Mouse (Mus musculus) retina, adult 2 months (tissue): ENCODE measurements around the gene Hist1h2ab.
A peak's percentile ranks its signal among the peaks of the same experiment; 100 is the strongest.

ENCODE experiments used
- DNase-seq: peaks from one replicate; pipeline ENCODE4 v3.0.0-alpha.2; 2012; ENCODE audit warnings: low read depth, low spot score

The Hist1h2ab gene

DNA sequence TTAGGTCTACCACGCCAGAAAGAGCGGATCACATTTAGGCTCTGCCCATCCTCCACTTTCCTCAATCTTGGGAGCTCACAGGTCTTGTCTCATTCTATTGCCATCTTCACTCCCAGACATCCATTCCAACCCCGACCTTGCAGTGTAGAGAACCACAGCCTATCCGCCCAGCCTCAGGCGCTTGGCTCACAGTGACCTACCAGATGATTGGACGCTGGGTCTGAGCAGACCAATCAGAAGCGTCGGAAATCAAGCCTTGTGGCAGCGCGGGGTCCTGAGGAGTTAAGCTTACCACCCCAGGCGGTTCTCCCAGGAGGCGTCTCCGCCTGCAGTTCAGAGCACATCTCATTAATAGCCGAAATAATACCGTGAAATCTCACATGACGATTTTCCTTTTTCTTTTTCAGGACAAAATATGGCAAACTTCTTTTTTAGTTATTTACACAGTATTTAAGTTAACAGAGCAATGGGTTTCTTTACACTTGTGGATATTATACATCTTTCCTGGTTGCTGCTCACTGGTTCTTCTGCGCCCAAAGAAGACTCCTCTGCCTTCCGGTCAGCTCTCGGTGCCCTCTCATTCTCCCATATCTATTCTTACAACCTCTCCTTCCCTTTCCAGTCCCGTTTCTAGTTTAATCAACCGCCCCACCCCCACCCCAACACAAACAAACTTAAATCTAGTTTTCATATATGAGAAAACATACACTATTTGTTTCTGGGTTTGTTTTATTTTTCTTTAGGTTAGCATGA lies 21.8 kb downstream of the Hist1h2ab start:
- no peak for DNase-seq

DNA sequence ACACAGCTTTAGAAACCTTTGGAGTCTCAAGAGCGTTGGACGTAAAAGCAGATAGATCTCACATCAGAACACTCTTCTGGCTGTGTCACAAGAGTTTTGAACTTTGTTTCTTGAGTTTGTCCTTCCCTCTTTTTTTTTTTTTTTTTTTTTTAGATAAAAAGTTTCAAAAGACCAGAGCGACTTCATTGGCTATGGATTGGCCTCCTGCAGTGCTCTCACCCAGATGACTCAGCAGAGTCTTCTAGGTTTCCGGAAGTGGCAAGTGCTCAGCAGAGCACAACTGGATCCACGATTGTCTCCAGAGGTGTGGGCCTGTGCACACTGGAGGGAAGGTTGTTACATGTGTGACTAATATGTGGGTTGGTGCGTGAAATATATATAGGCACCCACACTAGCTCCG lies 27.4 kb downstream of the Hist1h2ab start:
- DNase-seq, result no peak

DNA sequence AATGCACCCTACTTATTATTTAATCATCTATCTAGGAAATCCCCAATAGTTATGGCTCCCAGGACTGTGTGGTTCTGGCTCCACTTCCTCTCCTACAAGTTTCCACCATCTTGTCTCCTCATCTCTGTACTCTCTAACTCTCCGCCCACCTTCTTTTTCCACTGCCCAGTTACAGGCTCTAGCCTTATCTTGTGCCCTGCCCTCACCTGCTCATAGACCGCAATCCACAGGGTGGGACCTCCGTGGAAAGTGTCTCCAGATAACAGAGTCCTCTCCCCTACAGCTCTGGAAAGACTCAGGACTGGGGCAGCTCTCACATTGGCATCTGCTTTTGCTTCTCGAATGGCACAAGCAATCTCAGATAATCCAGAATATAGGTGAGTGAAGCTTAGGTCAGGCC lies 28.1 kb downstream of the Hist1h2ab start:
- DNase-seq, result no peak

DNA sequence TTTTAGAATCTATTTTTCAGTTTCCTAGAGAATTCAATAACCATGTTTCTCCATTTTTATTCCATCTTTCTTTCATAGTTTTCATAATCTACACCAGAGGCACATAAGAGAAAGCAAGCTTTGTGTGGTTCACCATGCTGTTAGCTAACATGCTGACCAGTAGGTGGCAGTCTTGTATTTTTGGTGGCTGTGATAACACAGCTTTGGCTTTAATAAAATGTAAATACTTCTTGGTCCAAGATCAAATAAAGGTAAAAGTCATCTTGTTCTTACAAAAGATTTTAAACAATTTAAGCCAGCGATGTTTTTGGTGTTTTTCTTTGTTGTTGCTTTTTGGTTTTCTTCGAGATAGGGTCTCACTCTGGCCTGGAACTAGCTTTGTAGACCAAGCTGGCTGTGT lies 41.6 kb downstream of the Hist1h2ab start:
- peak; percentile 59 for DNase-seq

DNA sequence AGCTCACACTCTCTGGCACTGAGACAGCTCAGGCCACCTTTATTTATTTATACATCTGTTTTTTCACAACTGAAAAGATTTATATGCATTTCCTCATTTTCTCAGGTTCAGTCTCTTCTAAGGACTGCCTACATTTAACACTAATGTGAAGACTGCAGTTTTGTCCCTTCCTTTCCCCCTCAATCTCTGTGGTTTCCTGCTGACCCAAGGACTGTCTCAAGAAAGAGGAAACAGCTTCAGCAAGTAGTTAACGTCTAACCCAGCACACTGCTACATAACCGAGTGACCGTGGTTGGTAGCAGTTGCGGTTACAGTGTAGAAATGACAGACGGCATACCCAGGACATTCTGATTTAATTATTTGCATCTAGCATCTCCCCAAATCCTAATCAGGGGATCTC lies 48.5 kb downstream of the Hist1h2ab start:
- no peak for DNase-seq
